Mouse (Mus musculus): ENCODE measurements around the gene Acaca.

- TF ChIP-seq CTCF (IDR thresholded peaks at IDR 0.05; ENCODE audit: low read depth, low read length) (no peak), POLR2A (IDR thresholded peaks at IDR 0.05; ENCODE audit: borderline replicate concordance, low read depth, low read length) (no peak)
Measured at GRCm38 (mm10) chr11:84113623-84114022, 15.8 kb upstream of the Acaca start.
